Mouse (Mus musculus) CD4-positive helper T cell, adult 2 months (primary cell): Measurements from ENCODE around the gene Hmbs.
"Not testable (repeated sequence)": the region's sequence is repeated elsewhere in the genome, so short reads cannot be mapped to it uniquely, and the experiment has no call there.

Experiments used
- DNase-seq: peaks from one replicate; pipeline ENCODE4 v3.0.0-alpha.2; 2012; ENCODE audit warnings: low read depth, missing footprints, low spot score

Gene Hmbs

DNA sequence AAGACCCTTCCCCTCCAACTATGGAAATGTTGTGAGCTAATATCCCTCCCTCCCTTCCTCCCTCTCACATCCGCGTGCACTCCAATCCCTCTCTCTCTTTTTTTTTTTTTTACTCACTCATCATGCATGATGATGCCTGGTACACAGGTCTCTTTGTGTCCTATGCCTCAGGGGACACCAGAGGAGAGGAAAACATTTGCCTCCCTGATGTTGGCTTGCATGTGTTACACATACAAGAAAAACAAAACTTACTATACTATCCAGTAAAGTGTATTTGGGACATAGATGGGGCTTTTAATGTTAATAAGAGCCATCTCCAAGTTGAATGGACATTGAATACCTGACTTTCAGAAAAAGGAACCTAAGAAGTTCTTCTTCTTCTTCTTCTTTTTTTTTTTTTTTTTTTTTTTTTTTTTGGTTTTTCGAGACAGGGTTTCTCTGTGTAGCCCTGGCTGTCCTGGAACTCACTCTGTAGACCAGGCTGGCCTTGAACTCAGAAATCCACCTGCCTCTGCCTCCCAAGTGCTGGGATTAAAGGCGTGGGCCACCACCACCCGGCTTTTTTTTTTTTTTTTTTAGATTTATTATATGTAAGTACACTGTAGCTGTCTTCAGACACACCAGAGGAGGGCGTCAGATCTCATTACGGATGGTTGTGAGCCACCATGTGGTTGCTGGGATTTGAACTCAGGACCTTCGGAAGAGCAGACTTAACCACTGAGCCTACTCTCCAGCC, 18.8 kb downstream of the Hmbs start:
- not testable (repeated sequence) for DNase-seq

GRCm38 (mm10) chr9:44324147-44324546, 19.9 kb downstream of the Hmbs start:
- peak; percentile 28 for DNase-seq

- DNase-seq: not testable (repeated sequence)
Measured at GRCm38 (mm10) chr9:44323656-44324055, 20.4 kb downstream of the Hmbs start.

- DNase-seq: peak; percentile 20
Measured at GRCm38 (mm10) chr9:44320799-44321133, 23.3 kb downstream of the Hmbs start.

GRCm38 (mm10) chr9:44319887-44320798, 23.9 kb downstream of the Hmbs start, which contains the start of gene C2cd2l:
TSS of gene C2cd2l (minus strand) at chr9:44320285.
- DNase-seq: peak; percentile 90

DNA sequence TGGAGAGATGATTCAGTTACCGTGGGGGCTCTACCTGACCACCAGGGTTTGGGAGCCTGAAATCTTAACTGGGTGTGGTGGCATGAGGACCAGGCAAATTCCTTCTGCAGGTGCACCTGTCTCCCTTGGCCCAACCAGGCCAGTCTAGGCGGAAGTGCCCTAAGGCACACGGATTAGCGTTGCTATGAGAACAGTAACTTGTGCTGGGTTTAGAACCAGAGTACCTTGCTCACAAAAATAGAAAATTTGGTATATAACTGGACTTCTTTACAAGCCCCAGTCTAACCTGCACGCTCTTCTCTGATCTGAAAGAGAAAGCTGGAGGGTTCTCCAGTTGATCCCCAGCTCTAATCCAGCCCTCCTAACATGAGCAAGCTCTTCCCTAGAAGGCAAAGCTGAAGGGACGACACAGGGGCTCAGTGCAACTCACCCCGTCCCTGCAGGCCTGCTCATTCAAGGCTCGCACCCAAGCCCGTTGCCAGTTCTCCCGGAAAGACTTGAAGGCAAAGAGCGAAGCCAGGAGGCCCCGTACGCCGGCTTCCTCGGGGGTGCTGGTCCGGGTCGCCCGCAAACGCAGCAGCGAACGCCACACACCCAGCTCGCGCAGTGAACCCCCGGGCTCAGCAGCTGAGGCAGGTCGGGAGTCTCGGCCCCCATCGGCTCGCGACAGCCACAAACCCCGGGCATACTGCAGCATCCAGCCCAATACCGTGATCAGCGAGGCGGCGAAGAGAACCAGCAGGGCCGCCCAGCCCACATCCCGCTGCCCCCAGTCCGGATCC, 24.7 kb downstream of the Hmbs start:
- DNase-seq: peak; percentile 34

- no peak for DNase-seq
Measured at GRCm38 (mm10) chr9:44318826-44319095, 25.3 kb downstream of the Hmbs start.

GRCm38 (mm10) chr9:44318076-44318825, 25.8 kb downstream of the Hmbs start:
- no peak for DNase-seq

GRCm38 (mm10) chr9:44317452-44317851, 26.6 kb downstream of the Hmbs start:
- no peak for DNase-seq

DNA sequence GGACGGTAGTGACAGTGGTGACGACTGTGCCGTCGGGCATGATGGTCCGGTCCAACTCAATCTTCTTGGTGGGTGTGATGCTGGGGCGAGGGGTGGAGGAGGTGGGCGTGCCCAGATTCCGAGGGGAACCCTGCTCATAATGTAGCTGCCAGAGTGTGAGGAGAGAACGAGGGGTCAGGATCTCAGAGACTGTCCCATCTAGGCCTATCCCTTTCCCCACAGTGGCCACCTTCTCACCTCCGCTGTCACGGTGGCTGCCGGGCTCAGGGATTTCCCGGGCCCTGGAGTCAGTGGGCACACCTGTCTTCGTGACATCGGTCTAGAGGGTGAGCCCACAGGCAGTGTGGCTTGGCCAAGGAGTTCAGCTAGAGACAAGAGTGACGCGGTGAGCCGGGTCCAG, 29.1 kb downstream of the Hmbs start:
- no peak for DNase-seq

DNA sequence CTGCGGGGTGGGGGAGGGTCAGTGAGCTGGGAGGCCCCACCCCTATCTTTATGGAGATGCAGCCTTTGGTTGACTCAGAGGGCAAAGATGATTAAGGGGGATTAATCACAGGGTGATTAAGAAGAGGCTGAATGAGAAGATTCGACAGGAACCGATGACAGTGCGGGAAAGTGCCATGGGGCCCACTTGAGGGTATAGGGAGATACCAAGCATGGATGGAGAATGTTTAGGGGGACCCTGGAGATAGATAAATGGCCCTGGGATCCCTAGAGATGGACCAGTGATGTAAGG, 29.8 kb downstream of the Hmbs start:
- no peak for DNase-seq

DNA sequence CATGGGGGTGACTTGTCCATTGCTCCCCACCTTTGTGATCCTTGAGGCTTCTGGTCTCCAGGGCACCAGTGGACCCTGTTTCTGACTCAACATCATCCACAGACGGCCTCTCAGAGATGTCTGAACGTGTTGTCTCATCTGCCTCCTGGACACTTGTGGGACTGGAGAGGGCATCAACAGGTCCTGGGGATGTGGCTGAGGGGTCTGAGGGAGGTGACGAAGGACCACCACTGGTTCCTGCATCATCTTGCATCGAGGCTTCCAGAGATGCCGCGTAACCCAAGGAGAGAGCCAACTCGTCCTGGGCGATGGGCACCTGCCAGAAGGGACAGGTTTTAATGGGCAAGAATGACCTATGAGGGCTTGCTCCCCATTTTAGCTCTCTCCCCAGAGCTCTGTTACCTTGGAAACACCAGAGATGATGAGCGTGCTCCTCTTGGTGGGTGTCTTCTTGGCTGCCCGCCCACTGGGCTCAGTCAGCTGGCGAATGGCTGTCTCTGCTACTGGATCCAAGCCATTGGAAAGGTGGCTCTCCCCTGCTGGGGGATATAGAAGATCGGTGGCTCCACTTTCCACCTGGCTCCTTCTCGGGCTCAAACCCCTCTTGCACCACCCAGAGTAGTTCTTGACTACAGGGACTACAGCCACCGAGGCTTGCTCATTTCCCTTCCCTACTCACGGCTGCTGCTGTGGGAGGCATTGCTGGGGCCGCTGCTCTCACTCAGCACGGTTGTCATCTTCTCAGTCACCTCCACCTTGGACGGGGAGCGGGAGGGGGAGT, 30.4 kb downstream of the Hmbs start:
- no peak for DNase-seq

DNA sequence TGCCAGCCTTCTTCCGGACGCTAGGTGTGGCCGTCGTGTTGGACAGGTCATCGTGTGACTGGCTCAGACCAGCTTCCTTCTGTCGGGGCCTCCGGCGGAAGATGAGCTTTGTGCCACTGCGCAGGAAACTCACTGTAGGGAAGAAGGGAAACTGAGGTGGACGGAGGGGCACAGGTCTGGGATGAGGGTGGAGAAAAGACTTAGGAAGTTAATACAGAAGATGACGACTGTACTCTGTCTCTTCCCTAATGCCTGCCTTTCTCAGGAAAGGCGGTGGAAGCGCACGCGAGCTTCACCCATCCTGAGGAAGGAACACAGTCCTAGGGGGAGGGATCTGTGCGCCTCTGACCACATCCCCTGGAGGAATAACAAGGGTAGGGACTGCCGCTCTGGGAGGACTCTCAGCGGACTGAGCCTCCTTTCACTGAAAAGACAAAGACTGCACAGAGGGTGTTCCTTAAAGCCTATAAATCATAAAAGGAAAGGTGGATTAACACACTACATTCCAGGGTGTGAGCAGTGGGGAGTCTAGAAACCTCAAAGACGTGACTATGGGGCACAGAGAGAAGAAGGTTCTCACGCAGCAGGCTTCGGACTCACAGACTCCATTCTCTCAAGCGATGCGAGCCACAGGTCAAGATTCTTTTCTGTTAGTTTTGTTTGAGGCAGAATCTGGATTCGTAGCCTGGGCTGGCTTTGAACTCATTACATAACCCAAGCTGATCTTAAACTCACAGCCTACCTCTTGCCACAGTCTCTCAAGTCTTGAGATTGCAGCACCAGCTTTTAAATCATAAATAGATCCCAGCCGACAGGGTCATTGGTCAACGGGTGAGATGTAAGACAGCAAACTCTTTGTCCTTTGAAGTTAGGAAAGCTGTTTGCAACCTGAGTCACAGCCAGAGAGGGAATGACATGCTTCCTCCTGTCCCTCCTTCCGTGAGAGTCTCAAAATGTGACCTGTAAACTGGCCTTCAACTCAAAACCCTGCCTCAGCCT, 32.6 kb downstream of the Hmbs start:
- DNase-seq: no peak

DNA sequence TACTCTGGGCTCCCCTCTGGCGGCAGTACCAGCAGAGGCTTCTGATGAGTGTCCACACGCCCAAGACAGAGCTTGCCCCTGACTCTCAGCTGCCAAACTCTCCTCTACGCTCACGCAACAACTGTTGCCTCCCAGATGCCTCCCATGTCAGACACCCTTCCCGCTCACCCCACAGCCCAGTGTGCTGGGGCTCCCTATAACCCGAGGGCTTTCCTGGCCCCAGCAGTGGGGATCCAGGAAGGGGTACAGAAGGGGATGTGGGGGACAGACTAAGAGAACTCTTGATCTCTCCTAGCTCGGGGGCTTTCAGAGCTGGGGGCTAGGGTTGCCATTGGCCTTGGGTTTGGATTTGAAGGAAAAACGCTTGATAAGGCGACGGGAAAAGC, 33.3 kb downstream of the Hmbs start:
- no peak for DNase-seq

DNA sequence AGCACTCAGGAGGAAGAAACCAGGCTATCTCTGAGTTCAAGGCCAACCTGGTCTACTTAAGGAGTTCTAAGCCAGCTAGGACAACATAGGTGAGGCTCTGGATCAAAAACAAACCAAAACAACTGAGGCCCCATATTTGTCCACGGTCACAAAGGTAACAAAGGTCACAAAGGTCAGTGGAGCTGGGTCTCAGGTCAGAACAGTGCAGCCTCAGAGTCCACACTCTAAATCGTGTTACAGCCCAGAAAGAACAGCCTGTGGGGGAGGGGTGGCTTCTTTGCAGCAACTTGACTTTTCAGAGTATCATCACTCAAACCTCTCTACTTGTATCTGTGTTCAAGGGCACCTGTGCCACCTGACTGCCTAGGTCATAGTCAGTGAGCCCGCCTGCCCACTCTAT, 34.3 kb downstream of the Hmbs start:
- DNase-seq: no peak

GRCm38 (mm10) chr9:44307248-44307647, 36.8 kb downstream of the Hmbs start:
- no peak for DNase-seq

DNA sequence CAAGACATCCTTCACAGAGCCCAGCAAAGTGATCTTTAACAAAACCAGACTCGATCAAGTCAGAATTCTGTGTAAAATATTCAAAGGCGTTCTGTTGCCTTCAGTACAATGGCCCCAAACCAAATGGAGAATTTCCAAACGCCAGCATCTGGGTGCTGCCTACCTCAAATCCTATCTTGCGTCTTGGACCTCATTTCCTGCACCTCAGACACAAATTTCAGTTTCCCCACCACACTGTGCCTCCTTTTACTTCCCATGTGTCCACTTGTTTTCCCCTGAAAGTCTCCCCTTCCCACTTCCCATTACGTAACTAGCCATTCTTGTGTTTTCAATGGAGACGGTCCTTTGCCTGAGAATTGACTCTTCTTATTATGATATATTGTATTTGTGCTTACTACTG, 37.5 kb downstream of the Hmbs start:
- no peak for DNase-seq

DNA sequence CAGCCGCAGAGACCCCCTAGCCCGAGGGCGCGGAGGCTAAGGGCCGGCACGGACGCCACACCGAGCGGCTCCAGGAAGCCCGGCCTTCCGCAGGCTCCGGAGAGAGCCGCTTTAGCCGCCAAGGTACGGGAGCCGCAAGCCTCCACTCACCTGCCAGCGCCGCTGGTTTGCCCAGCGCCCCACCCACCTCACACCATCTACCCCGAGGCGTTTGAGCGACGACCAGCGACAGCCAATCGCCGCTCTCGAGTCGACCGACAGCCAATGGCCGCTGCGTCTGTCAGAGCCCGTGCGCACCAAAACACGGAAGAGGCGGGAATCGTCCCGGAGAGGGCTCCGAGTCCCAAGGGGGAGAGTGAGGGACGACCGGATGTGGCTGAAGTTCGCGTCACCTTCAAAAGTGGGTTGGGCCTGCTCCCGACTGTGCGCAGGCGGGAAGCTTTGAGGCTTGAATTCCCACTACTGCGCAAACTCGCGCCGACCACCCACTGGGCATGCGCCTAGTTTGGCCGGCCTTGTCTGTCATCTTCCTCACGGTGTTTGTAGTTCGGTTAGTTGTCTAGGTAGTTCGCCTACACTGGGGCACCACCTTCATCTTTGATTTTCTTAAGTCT, 38.5 kb downstream of the Hmbs start, which contains the start of gene Hinfp:
Hinfp (minus strand) TSS at position 206 of the 614 bp plus-strand sequence.
- DNase-seq: peak; percentile 99

DNA sequence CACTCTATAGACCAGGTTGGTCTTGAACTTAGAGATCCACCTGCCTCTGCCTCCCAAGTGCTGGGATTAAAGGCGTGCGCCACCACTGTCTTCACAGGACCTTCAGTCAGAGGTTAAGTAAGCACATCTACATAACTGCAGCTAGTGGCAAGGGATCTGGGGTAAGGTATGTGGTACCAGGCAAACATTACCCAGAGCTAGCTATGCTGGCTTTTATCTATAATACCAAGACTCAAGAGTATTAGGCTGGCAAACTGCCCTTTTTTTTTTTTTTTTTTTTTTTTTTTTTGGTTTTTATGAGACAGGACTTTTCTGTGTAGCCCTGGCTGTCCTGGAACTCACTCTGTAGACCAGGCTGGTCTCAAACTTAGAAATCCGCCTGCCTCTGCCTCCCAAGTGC, 44.0 kb downstream of the Hmbs start:
- not testable (repeated sequence) for DNase-seq
